Mouse (Mus musculus) telencephalon, adult 2 months (tissue): ENCODE data around the gene Eif2b4.

Experiments used
- DNase-seq: peaks from one replicate; pipeline ENCODE4 v3.0.0-alpha.2; 2011; ENCODE audit warnings: low read depth, low spot score

The Eif2b4 gene

GRCm38 (mm10) chr5:31154152-31154553, 39.1 kb downstream of the Eif2b4 start, which contains the start of gene Mpv17:
Gene Mpv17 (minus strand): TSS chr5:31154251.
- peak; percentile 85 for DNase-seq

DNA sequence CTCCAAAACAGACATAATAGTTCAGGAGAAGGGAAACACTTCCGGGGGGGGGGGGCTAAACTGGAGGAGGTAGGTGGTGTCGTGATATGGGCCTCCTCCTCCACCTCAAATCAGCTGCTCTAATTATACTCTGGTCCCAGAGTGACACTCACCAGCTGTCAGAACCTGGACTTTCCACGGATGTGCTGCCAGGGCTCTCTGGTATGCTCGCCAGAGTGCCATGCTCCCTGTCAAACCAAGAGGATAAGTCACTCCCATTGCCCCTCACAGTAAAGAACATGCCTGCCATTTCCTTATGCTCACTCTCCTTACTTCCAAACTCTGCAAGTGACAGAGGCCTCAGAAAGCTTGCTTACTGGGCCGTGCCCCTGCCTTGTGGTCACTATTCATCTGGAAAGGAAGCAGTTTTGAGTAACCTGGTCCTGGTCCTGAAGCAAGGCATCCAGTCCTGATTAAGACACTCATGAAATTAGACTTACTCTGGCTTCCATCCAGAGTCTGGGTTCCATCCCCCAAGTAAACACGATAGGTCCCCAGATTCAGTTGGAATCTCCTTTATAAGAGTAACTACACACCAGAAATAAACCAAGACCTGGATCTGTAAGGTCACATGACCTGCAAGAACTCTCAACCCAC, 39.6 kb downstream of the Eif2b4 start:
- DNase-seq: no peak

DNA sequence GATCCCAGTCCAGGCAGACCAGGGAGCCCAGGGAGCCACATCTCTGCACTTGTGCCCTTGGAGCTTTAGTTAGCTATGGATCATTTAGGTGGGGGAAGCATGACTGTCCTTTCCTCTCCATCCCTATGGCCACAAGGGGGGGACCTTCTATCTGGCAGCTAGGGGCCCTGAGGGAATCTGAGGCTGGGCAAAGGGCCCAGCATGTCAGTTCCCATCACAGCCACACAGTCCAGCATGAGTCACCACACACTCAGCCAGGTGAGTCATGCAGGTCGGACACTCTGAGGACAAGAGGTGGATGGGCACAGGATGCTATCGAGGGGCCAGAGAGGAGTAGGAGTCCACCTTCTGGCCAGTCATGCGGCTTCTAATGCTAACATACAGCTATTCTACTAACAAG, 41.5 kb downstream of the Eif2b4 start:
- no peak for DNase-seq

DNA sequence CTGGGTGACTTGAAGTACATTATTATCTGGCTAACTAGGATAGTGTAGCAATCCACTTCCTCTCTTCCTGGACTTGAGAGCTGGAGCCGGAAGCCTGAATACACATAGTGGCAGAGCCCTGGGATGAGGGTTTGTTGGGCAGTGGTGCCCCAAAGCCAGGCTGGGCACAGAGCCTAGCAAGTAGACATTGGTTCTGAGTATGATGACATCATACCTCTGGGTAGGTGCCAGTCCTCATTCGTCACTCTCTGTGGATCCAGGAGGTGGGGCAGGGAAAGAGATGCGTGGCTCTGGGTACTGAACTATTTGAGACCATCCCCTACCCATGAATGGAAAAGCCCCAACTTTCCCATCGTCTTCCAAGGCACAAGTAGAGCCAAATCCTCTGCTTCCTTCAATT, 43.4 kb downstream of the Eif2b4 start:
- no peak for DNase-seq

DNA sequence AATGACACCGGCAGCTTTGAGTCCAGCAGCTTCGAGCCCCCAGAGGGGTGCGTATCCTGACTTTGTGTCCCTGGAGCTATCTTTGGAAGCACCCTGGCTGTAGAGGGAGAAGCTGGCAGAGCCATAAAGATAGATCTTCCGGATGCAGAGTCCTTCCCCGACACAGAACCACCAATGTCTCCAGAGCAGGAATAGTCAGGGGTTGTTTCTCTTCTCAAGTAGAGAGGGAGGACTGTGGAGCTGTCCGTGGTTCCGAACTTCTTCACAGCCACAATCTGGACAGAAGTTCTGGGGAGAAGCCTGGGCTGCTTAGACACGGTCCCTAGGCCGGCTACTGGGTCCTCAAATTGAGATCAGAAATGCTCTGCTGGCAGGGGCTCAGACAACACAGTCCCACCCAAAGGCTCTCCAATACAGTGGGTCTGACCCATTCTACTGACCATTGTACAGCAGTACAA, 54.2 kb downstream of the Eif2b4 start:
- no peak for DNase-seq

- no peak for DNase-seq
Observed at GRCm38 (mm10) chr5:31138241-31138967, 54.8 kb downstream of the Eif2b4 start, which contains the start of gene Ucn. Gene Ucn (minus strand): TSS chr5:31138829.

DNA sequence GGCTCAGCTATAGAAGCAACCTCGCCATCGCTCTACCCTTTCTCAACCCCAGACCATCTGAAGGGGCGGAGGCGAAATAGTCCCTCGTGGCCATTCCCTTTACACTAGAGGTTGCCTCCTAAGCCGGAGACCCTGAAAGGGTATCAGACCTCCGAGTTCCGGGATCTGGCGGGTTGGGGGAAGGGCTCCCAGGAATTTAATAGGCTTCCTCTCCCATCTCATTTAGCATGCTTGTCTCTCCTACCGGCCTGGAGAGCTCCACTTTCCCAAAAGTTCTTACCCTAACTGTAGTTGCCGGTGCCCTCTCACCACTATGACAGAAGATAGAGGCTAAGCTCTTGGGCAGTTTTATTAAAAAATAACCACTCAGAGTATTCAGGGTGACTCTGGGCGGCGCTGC, 55.6 kb downstream of the Eif2b4 start:
- no peak for DNase-seq
